Mouse (Mus musculus): Measurements from ENCODE around the gene Osbp2.

Gene Osbp2

GRCm38 (mm10) chr11:3703089-3703992 is 160.4 kb downstream of the Osbp2 start:
- no peak for DNase-seq (ENCODE audit: extremely low spot score)

DNA sequence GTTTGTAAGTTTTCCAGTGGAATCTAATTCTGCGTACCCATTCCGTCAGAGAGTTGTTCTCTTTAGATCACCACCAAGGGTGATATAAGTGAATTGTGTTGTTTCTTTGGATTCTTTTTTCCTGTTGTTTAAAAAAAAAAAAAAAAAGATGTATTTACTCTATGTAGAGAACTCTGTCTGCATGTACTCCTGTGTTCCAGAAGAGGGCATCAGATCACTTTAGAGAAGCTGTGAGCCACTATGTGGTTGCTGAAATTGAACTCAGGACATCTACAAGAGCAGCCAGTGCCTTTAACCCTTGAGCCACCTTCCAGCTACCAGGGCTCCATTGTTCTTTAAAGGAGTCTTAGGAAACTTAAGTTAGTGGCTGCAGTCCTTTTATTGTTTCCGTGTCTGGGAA is 166.3 kb downstream of the Osbp2 start:
- no peak for DNase-seq (ENCODE audit: extremely low spot score)

DNA sequence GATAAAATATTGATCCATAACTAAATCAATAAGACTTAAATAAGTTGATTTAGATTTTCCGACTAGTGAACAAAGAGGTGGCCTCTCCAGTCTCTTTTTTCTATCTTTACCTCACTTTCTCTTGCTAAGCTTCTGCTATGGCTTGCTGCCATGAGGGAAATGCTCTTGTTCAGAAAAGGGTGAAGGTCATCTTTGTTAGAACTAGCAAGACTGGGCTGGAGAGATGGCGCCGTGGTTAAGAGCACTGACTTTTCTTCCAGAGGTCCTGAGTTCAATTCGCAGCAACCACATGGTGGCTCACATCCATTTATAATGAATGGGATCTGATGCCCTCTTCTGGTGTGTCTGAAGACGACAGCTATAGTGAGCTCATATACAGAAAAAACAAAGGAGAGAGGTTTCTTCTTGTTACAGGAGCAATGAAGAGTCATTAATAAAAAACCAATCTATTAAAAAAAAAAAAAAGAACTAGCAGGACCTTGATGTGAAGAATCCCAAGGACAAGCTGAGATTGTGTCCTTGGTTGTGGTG is 167.6 kb downstream of the Osbp2 start:
- DNase-seq (ENCODE audit: extremely low spot score), result no peak

GRCm38 (mm10) chr11:3691746-3692145 is 172.0 kb downstream of the Osbp2 start:
- DNase-seq (ENCODE audit: extremely low spot score), result no peak

DNA sequence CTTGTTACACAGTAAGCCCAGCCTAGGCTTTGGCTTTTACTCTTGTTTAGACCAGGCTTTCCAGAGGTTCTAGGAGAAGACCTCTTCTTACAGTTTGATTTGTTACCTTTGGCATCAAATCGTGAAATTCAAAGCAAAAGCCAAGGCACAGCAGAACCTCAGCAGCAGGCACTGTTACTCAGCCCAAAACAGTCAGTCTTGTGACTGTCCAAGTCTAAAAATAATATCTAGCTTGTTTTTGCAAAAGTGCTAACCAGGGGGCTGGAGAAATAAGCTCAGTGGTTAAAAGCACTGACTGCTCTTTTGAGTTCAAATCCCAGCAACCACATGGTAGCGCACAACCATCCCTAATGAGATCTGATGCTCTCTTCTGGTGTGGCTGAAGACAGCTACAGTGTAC is 176.8 kb downstream of the Osbp2 start:
- DNase-seq (ENCODE audit: extremely low spot score), result no peak

DNA sequence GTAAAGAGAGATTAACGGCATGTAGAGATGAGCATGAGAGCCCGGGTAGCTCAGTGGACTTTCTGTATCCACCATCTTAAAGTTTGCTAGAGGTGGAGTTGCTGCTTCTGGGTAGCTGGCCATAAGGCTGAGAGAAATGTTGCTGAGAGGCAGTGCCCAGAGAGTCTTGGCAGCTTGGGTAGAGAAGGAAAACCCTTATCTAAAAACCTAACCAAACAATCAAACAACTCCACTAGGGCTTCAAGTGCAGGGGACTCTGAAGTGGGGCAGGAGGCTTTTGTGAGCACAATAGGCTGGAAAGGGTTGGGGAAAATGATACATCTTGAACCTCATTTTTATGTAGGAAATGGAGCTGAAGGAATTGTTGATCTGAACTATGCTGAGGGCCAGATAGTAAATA is 177.4 kb downstream of the Osbp2 start:
- DNase-seq (ENCODE audit: extremely low spot score), result no peak

GRCm38 (mm10) chr11:3685431-3685830 is 178.3 kb downstream of the Osbp2 start:
- DNase-seq (ENCODE audit: extremely low spot score), result no peak

- no peak for DNase-seq (ENCODE audit: extremely low spot score)
Measured at GRCm38 (mm10) chr11:3684723-3685430, 178.8 kb downstream of the Osbp2 start.

GRCm38 (mm10) chr11:3684232-3684631 is 179.5 kb downstream of the Osbp2 start:
- DNase-seq (ENCODE audit: extremely low spot score), result no peak

- DNase-seq (ENCODE audit: extremely low spot score), result no peak
Measured at GRCm38 (mm10) chr11:3683696-3684095, 180.0 kb downstream of the Osbp2 start.

GRCm38 (mm10) chr11:3679771-3680170 is 183.9 kb downstream of the Osbp2 start:
- no peak for DNase-seq (ENCODE audit: extremely low spot score)

DNA sequence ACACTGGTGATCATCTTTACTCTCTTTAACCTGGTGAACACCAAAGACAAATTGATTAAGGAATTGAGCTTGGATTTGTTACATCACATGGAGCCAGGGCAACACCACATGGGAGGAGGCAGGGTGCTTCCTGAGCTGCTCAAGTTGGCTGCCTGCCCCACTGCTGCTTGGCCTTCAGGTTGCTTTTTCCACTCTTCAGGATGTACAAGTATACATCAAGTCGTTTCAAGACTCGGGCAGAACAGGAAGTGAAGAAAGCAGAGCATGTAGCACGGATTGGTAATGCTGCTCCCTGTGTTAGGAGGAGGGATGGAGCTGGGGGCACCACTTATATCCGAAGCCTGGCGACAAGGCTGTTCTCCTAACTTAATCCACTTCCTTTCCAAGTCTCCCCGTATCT is 186.5 kb downstream of the Osbp2 start:
- no peak for DNase-seq (ENCODE audit: extremely low spot score)

DNA sequence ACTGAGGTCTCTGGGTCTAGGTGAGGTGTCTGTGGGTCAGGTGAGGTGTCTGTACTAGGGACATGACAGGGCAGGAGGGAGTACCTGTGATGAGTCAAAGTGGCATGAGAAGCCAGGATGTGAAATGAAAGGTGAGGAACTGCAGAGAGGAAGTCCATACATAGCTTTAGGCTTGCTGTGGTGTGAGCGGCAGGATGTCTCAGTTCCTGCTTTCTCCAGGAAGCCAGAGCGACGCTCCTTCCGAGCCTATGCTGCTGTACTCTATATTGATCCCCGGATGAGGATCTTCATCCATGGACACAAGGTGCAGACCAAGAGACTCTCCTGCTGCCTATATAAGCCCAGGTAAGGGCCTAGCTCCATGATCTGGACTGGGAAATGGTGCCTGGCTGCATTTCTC is 187.3 kb downstream of the Osbp2 start:
- DNase-seq (ENCODE audit: extremely low spot score), result no peak

DNA sequence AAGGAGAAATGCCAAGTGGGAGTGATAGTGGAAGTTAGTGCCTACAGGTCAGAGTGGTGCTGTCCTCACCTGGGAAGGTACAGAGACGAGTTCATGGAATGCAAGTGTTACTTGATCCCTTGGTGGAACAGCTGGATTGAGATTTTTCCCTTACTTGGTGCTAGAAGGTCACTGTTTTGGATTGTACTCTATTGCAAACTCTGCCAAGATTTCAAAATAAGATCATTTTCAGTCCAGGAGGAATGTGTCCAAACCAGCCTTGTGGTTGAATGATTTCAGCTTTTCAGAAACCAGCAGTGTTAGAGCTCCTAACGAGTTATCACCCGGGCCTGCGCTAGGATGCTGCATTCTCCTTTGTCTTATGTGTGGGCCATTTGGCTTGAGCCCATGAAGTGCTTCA is 189.2 kb downstream of the Osbp2 start:
- no peak for DNase-seq (ENCODE audit: extremely low spot score)

DNA sequence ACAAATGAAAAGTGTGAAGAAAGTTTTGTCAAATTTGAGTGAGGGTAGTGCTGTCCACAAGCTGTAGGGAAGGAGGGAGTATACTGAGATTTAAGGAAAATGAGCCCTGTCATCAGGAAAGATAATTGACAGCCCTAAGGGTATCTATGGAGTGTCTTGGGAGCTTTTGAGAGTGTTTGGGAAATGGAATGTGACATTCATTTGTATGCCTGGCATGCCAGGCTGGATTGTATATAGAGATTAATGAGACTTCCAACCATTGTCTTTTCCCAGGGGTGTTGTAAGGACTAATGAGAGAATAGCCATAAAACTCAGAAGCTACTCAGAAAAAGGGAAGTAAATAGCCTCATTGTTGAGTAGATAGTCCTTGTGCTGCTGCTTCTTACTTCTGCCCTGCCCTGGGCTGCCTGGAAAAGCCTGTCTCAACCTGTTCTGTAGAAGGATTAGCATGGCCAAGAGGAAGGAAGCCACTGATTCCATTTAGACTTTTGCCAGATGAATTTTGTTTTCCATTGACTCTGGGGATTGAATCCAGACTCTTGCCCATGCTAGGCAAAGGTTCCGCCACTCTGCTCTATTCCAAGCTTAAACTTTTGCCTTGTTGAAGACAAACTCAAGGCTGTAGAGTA is 192.6 kb downstream of the Osbp2 start:
- DNase-seq (ENCODE audit: extremely low spot score), result no peak

DNA sequence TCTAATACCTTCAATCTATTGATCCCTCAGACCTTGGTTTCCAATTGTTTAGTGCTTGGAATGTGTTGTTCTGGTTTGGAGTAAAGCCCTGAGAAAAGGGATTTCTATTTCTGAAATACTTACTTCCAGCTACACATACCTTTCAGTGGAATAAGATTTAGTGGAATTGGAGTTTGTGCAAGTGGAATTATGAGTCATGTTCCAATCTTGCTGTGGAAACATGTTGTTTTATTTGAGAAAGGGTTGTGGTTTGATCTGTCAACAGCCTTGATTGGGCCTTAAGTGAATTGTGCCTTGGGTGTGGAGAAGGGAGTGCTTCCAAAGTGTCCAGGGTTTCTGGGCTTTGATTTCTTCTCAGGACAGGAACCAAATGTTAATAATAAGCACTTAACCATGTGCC is 193.9 kb downstream of the Osbp2 start:
- DNase-seq (ENCODE audit: extremely low spot score), result no peak

GRCm38 (mm10) chr11:3668768-3669167 is 194.9 kb downstream of the Osbp2 start:
- no peak for DNase-seq (ENCODE audit: extremely low spot score)

GRCm38 (mm10) chr11:3667506-3667905 is 196.2 kb downstream of the Osbp2 start:
- DNase-seq (ENCODE audit: extremely low spot score), result no peak

DNA sequence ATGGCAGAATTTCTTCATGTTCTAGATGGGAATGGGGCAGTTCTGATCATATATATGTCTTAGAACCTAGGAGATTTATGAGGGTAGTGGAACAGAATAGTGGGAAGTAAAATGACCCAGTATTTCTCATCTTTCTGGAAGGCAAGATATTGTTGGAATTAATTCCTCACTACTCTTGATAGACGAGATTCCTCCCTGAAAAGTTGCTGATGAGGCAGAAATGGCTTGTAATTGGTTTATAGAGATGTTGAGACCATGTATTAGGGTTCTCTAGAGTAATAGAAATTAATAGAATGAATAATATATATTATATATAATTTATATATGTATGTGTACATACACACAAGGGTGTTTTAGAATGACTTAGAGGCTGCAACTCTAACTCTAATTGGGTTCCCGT is 201.7 kb downstream of the Osbp2 start:
- no peak for DNase-seq (ENCODE audit: extremely low spot score)

Data from embryo, embryonic 9.5 days (tissue).